Mouse (Mus musculus): ENCODE data around the gene Magel2.

Gene Magel2

GRCm38 (mm10) chr7:62420566-62420965 lies 43.8 kb downstream of the Magel2 start:
- no peak for DNase-seq (ENCODE audit: low read depth, low spot score)

- DNase-seq (ENCODE audit: low read depth, low spot score): no peak
These were observed 46.4 kb downstream of the Magel2 start for GRCm38 (mm10) chr7:62423210-62423609.

- DNase-seq (ENCODE audit: low read depth, low spot score): peak; percentile 27
These were observed 51.5 kb downstream of the Magel2 start for GRCm38 (mm10) chr7:62428337-62428736.
